Mouse (Mus musculus) cerebellum, adult 2 months (tissue): ENCODE data around the gene Pcf11.

ENCODE experiments used
- CTCF ChIP-seq: fragments of 200-500 bp; IDR thresholded peaks from 2 replicates; pipeline ENCODE4 v1.5.1; 2011; ENCODE audit warnings: low read depth, mild to moderate bottlenecking, control low read depth, low read length, moderate library complexity, borderline replicate concordance; ENCODE audit not compliant: insufficient read depth
- POLR2A ChIP-seq: fragments of 200-500 bp; IDR thresholded peaks from 2 replicates; pipeline ENCODE4 v1.6.1; 2011; ENCODE audit warnings: low read length, control low read depth, borderline replicate concordance; ENCODE audit not compliant: insufficient read depth

GRCm38 (mm10) chr7:92675131-92675530 is 5.4 kb upstream of the Pcf11 start:
- no peak for TF ChIP-seq POLR2A
- no peak for TF ChIP-seq CTCF
